Mouse (Mus musculus) embryonic fibroblast, embryonic 13.5 days (primary cell): ENCODE results near the gene Pip5k1c.

ENCODE experiments used
- CTCF ChIP-seq: IDR thresholded peaks from 2 replicates; pipeline ENCODE4 v1.5.1; 2011; ENCODE audit warnings: mild to moderate bottlenecking, control low read depth, low read length, moderate library complexity, borderline replicate concordance; ENCODE audit not compliant: insufficient read depth
- POLR2A ChIP-seq: IDR thresholded peaks from 2 replicates; pipeline ENCODE4 v1.6.1; 2011; ENCODE audit warnings: low read depth, mild to moderate bottlenecking, control low read depth, low read length, moderate library complexity

GRCm38 (mm10) chr10:81366477-81367206, 73.9 kb downstream of the Pip5k1c start:
- TF ChIP-seq CTCF (no peak), POLR2A (0 out of 2 replicates have a peak, but pooled peaks have one; percentile 30)
